Mouse (Mus musculus) CD4-positive, CD25-positive, alpha-beta regulatory T cell, adult 2 months (primary cell): ENCODE results near the gene Slc30a10.

ENCODE experiments used
- DNase-seq: peaks from one replicate; pipeline ENCODE4 v3.0.0-alpha.2; 2012; ENCODE audit warnings: low read depth, low spot score

Slc30a10 gene

DNA sequence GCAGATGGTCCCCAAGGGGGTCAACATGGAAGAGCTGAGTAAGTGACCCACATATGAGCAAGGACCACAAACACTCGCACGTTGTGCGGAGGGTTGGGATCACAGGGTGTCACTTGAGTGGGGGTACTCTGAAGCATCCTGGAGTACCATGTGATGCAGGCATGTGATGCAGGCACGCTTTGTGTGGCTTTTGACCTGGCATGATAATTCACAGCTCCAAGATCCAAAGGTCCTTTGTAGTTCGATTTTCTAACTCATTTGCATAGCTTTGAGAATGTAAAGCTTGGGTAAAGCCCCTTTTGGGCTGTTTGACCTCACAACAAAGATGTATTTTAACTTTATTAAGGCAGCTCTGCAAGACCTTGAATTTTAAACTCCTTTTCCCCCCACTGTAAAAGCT lies 8.2 kb downstream of the Slc30a10 start:
- DNase-seq = no peak

DNA sequence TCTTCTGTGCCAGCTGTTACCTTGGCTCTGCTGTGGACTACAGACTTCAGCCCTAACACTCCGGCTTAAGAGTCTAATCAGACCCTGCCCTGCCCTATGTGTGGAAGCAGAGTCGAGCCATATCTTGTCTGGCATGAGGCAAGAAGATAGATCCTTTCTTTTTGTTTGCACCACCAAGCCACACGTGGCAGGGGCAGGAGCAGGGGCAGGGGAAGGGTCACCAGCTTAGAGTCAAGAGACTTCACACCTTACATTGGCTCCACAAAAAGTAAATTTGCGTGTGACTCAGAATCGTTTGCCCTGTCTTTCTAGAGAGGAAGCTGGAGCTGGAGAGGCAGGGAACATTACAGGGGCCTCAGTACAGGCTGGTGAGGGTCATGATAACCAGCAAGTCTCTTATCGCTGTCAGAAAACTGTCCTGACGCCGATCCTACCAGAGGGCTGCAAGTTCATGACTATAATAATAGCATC lies 14.9 kb downstream of the Slc30a10 start:
- DNase-seq = no peak

DNA sequence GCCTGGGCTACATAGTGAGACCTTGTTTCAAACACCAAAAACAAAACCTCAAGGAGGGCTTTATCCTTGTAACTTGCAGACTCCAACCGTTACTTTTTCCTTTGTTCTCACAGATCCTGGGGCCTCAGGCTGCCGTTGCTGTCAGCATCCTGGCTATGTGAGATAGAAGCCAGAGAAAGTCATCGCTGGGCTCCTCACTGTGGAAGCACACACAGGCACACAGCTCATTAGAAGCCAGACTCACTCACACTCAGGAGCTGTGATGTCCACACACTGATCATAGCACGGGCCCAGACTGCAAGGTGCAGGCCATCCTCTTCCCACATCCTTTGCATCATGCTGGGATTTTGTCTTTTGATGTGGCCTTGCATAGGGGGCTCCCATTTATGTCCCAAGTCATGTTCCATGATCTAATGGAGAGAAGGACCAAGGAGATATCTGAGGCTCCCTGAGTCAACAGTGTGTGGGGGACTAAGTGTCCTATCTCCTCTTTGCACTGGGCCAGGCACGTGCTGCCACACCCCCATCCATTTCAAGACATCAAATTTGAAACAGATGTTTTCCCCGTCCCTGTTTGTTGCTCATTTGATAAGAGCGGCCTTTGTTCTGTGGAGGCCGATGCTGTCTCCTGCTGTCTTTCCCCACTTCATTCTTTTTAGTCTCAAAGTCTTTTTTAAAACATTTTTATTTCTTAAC lies 17.5 kb downstream of the Slc30a10 start:
- no peak for DNase-seq

DNA sequence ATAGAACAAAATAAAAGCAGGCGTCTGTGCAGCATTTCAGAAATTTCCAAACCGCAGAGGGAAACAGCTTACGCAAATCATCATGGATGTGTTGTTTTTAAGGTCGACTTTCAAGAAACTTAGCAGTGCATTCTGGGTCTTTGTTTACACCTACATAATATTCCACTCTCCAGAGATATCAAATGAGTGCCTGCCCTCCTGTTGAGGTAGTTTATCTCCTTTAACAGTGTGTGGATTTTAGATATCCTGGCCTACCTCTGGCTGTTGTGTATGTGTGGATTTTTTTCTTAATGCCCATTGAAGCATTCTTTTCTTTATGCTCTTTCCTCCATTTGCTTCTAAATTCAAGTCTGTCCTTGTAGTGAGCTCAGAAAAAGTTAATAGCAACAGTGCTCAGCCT lies 18.1 kb downstream of the Slc30a10 start:
- DNase-seq = no peak

DNA sequence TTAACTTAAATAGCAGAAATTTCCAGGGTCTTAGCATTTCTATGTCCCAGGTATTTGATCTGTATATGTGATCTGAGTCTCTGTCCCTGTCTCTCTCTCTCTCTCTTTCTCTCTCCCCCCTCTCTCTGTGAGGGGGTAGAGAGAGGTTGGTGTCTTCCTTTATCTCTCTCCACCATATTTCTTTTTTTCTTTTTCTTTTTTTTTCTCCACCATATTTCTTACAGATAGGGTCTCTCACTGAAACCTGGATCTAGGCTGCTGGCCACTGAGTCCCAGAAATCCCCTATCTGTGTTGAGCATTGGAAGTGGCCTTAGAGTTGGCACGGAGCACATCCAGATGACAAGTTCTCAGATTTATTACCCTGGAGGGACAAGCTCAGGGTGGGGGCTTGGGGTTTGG lies 18.8 kb downstream of the Slc30a10 start:
- DNase-seq = no peak

DNA sequence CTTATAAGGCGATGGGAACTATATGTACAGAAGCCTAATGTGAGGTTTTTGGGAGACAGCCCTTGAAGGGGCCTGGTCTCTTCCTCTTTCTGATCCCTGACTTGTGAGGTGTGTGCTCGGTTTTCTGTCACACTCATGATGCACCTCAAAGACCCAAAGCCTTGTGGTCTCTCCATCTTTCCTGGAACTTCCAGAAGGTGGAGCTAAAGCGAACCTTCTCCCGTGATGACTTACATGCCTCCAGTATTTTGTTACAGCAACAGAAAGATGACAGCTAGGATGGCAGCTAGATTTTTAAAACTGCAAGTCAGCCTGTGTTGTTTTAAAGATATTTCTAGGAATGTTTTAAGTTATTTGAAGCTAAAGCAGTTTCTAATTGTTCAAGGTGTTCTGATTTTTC lies 25.2 kb downstream of the Slc30a10 start:
- no peak for DNase-seq

DNA sequence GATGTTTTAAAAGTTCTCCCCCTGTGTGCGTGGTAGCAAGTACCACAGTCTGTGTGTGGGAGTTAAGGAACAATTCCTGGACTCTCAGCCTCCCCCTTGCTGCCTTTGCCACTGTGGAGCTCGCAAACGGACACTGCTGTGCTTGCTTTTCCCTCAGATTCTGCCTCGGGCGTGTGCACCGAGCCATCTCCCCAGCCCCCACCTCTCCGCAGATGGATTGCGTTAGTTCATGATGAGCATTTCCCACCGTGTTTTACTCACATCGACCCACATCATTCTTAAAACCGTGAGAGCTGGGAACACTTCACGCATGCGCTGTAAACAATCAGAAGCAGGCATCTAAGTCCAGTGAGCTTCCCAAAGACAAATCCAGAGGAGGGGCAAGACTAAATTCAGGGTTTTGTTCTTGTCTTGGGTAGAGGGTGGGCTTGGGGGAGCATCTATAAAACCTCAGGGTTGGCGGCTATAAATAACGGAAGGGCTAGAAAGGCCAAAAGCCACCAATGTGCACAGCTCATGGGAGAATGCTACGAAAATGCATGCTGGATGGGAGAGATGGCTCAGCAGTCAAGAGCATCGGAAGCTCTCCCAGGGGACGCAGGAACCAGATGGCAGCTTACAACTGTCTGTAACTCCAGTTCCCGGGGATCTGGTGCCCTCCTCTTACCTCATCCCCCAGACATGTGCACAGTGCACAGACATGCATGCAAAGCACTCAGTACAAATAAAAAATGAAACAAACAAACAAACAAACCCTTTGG lies 27.5 kb downstream of the Slc30a10 start:
- no peak for DNase-seq

DNA sequence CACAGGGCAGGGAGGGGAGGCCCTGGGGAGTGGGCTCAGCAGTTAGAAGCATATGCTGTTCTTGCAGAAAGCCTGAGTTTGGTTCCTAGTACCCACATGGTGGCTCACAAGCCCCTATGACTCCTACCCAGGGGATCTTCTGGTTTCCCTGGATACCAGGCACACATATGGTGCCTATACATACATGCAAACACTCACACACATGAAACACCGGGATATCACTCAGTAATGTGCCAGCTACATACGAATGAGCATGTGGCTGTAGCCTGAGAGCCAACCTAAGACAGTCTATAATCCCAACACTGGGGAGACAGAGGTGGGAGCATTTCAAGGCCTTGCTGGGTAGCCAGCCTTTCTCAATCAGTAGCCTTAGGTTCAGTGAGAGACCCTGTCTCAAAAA lies 28.1 kb downstream of the Slc30a10 start:
- DNase-seq = no peak

DNA sequence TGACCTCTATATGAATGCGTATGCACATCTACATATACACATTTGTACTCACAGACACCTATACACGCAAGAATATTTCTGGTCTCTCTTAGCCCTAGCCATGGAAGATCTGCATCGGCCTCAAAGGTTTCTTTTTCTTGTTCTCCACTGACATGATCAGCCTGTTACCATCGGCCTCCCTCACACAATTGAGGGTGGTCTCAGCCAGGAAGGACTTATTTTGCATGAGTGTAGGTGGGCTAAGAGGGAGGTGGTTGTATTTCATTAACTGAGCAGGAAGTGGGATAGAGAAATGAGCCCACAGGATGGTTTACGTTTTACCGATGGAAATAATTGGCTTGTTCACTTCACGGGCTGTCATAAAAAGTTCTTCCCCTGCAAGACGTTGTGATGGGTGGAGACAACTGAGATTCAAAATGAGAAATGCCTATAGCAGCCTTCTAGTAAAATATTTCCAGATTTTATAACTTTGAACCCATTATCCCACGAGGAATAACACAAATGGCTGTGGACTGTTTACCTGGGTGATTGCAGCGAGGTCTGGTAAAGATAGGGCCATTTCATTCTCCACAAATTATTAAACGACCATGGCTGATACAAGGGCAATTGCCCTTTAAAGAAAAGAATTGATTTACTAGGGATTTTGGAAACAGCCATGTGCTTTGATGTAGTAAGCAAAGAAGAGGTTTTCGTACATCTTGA lies 28.9 kb downstream of the Slc30a10 start:
- DNase-seq = no peak

DNA sequence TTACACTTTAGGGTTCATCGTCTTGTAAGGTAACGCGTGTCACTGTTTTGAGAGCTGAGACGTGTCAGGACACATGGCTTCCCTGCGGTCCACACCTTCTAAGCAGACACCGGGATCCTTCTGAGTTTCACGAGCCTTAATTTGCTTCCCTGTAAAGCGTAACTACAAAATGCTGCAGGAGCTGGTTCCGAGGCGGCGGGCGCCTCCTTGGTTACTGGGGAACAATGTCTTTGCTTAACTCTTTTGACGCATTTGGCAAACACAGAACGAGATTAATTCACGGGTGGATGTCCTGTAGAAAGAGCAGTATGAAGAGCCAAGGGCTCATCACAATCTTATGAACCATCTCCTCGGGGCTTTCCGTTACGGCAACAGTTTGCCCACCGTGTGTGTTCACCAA lies 29.6 kb downstream of the Slc30a10 start:
- no peak for DNase-seq

DNA sequence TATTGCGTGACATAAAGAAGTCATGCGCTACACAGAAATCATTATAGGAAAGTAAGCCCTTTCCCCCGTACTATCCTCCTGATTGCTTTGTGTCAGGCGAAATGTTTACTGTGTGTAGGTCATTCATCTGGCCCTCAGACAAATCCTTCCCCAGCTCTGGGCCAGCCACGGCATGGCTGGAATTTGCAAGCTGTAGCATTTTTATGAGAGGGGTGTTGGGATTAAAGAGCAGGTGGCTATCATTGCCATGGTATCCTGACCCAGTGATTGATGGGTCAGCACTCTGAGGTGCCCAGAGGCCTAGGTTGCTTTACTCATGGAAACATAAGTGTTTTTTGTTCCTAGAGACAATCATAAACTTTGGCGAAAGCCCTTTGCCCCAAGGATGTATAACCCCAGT lies 35.2 kb downstream of the Slc30a10 start:
- DNase-seq = no peak

DNA sequence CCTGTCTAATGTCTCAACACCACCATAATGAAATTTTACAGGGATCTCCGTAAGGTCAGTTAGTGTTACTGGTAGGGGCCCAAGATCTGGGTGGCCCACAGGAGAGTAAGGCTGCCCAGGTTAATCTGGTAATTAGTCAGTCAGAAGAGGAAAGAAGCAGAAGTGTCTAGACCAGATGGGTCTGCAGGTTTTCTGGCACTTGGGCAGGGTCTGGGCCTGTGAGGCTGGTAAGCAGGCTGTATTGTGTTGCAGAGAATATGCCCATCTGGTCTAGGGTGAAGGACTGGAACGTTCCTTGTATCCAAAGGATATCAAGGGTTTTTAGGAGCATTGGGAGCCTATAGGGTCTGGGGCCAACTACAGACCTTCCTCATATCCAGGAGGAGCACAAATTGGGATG lies 36.0 kb downstream of the Slc30a10 start:
- DNase-seq = no peak

DNA sequence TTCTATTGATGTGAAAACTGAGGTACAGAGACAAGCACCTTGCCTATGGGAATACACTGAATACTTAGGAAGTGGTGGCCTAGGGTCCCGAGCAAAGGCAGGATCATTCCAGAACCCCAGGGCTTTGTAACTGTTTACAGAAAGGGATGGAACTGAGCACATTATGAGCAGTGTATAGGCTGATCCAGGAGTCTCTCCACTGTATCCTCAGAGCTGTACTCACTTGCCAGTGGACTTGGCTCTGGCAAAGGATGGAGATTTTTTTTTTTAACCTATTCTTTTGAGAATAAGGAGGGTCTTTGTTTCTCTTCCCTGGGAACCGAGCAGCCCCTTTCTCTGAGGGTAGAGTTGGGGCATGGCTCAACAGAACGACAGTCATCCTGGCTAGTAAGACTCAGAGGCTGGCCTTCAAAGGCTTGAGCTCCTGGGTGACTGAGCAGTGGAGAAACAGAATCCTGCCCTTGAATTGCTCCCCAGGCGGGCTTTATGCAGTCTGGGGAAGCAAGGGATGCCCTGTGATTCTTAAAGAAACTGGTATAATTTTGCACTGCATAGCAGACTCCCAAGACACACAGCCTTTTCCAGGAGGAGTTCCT lies 38.9 kb downstream of the Slc30a10 start:
- no peak for DNase-seq

DNA sequence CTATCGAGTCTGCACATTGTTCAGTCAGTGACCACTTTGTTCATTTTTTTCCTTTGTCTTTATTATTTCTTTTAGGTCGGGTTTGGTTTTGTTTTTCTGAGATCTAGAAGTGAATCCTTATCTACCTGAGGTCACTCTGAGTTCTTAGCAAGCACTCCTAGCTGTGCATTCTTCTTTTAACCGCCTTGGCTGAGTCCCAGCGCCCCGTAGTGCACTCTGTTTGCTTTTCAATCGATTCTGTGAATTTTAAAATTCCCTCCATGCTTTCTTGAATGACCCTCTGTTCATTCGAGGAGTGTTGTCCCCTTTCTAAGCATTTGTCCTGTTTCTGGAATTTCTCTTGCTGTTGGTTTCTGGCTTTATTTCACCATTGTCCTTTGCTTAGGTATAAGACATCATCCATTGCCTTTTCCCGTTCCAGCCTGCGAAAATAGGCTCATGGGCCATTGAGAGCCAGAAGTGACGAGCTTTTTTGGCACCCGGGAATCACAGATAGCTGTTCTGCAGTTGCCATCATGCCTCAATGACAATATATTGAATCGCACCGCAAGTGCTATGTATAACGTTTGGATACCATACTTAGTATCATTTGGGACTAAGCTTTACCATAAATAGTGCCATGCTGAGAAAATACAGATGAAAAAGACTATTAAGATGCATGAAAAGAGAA lies 42.3 kb downstream of the Slc30a10 start:
- no peak for DNase-seq

DNA sequence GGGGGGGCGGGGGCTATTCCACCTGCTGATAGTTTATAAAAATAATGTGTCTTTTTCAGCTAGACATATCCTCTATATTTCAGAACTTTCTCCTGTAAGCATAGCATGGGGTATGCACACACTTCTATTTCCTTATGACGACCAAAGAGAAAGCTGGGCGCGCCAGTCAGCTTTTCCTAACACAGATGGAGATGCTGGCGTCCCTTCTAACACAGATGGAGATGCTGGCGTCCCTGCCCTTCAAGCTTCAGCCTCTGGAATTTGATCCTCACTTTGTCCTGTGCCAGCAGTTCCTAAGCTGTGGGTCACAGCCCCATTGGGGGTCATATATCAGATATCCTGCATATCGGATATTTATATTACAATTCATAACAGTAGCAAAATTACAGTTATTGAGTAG lies 46.0 kb downstream of the Slc30a10 start:
- DNase-seq = no peak

DNA sequence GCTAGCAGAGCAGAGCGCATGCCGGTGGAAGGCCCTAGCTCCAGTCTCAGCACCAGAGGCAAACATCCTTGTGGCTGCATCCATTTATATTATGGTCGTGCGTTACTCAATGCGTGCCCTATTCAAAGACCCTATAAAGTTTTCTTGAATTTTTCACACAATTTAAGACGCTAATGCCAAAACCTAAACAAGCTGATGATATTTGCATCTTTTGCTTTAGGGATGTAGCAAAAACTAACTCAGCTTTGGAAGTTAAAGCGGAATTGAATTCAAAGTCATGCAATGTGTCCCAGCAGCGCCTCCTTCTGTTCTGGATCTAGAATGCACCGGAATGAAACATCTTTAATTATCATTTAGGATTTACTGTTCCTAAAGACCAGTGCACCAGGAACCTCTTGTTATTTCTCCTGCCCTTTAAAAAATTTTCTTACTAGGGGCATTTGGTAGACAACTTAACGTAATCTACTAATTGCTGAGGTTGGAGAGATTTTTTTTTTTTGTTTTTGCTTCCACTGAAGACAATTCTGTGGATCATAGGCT lies 47.2 kb downstream of the Slc30a10 start:
- DNase-seq = no peak

DNA sequence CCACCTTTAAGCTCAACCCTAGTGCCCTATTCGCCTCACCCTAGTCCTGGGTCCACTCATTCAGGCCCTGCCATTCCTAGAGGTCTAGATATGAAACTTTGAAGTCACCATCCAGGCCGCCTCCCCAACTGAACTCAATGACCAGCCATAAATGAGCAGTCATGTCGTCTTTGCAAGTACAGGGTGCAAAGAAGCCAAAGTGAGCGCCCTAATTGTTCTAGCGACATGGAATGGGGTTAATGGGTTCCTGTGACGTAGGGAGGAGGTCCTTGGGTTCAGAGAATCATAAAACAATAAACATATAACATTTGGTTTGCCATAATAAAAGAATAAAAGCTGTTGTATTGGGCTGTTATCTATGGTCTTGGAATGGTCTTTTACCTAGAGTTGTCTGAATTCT lies 47.9 kb downstream of the Slc30a10 start:
- no peak for DNase-seq

DNA sequence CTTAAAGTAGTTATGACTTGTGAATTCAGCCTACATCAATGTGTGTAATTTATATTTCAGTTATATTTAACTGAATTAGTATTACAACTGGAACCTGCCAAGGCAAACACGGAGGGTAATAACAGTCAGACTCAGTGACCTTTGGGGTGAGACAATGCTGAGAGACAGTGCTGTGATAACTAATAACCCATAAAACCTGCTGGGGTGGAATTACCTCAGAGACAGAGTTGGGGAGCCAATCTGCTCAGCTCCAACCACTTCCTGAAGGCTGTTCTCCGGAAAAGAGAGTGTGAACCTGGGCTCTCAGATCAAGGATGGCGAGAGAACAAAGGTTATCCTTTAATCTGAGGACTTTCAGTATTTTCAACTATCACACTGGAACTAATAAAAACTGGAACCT lies 54.4 kb downstream of the Slc30a10 start:
- DNase-seq = no peak

DNA sequence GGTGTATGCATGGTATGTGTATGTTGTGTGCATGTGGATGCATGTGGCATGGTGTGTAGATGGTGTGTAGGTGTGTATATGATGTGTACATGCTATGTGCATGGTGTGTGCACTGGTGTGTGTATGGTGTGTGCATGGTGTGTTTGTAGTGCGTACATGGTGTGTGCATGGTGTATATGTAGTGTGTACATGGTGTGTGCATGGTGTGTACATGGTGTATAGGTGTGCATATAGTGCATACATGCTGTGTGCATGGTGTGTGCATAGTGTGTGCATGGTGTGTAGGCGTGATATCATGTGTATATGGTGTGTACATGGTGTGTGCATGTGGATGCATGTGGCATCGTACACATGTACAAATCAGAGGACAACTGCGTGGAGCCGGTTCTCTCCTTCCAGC lies 56.7 kb downstream of the Slc30a10 start:
- no peak for DNase-seq

DNA sequence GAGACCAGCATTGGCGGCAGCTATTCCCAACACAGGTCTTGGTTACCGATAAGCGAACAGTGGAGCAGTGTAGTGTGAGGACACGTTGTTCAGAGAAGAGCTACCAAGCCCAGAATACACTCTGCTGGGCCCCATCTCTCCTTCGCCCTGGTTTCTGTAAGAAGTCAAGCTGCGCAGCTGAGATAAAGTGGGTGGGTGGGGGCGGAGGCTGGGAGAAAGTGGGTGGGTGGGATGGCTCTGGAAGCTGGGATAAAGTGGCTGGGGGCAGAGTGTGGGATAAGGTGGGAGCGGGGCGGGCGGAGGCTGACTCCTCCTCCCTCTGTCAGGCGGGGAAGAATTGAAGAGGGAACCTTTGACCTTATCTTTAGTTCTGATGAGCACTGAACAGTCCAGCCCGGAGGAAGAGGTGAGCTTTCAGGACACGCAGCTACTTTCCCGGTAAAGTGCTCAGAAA lies 60.9 kb downstream of the Slc30a10 start:
- no peak for DNase-seq

DNA sequence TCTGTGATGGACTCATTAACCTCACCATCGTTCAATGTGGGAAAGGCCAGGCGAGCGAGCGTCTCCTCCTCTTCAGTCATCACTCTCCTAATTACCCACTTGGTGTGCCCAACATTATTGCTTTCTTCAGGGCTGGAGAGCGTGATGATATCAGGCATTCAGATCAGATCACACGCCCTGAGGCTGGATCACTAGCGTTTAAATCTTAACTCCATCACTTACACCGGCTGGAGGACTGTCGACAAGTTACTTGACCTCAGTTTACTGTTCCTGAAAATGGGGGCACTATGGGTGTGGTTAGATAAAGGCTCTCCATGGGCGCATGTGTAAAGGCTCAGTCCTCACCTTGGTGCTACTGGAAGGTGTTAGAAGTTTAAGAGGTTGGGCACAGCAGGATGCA lies 61.4 kb downstream of the Slc30a10 start:
- DNase-seq = no peak
